Mouse (Mus musculus) myocyte (in vitro differentiated cells): ENCODE data around the gene Bdkrb2. TPM values are rescaled to one million over a fixed set of nuclear protein-coding genes. Genes with fewer than 3 reads are reported as not detected.

Experiments
- H3K27me3 ChIP-seq: one replicate; pipeline ENCODE4 v1.6.1; 2011; ENCODE audit not compliant: control insufficient read depth, insufficient read depth, insufficient read length
- H3K36me3 ChIP-seq: one replicate; pipeline ENCODE4 v1.6.1; 2011; ENCODE audit not compliant: control insufficient read depth, insufficient read depth
- H3K4me2 ChIP-seq: one replicate; pipeline ENCODE4 v1.6.1; 2011; ENCODE audit warnings: low read depth, control low read depth
- H3K4me3 ChIP-seq: one replicate; pipeline ENCODE4 v1.5.1; 2011; ENCODE audit warnings: mild to moderate bottlenecking, control low read depth, moderate library complexity
- H3K79me2 ChIP-seq: one replicate; pipeline ENCODE4 v1.6.1; 2011; ENCODE audit not compliant: control insufficient read depth, insufficient read depth
- H3ac ChIP-seq: one replicate; pipeline ENCODE4 v1.6.1; 2011; ENCODE audit not compliant: control insufficient read depth, insufficient read length
- CEBPB ChIP-seq: IDR thresholded peaks from 2 replicates; pipeline ENCODE4 v1.6.1; 2011; ENCODE audit warnings: mild to moderate bottlenecking, moderate library complexity; ENCODE audit not compliant: poor library complexity, insufficient read depth, severe bottlenecking
- E2F4 ChIP-seq: IDR thresholded peaks from one replicate; pipeline ENCODE4 v1.6.1; 2011; ENCODE audit warnings: mild to moderate bottlenecking, control low read depth, moderate library complexity; ENCODE audit not compliant: insufficient read depth
- MAX ChIP-seq: IDR thresholded peaks from one replicate; pipeline ENCODE4 v1.6.1; 2011; ENCODE audit warnings: low read depth, mild to moderate bottlenecking, control low read depth
- MYOD1 ChIP-seq, 3 experiments: IDR thresholded peaks; one replicate each; pipeline ENCODE4 v1.6.1; 2011; ENCODE audit warnings: control low read depth in 2 of 3, low read depth in 2 of 3, mild to moderate bottlenecking in 2 of 3, moderate library complexity in 1 of 3; ENCODE audit not compliant: insufficient read length in 2 of 3, control insufficient read depth in 1 of 3
- MYOG ChIP-seq, 3 experiments: IDR thresholded peaks; one replicate each; pipeline ENCODE4 v1.6.1; 2011; ENCODE audit warnings: control low read depth in 2 of 3, low read depth in 2 of 3, mild to moderate bottlenecking in 2 of 3; ENCODE audit not compliant: insufficient read length in 2 of 3, control insufficient read depth in 1 of 3, insufficient read depth in 1 of 3
- POLR2A ChIP-seq: IDR thresholded peaks from one replicate; pipeline ENCODE4 v1.6.1; 2011; ENCODE audit warnings: low read depth, mild to moderate bottlenecking, control low read depth, moderate library complexity; ENCODE audit not compliant: insufficient read length
- POLR2AphosphoS2 ChIP-seq: IDR thresholded peaks from one replicate; pipeline ENCODE4 v1.6.1; 2011; ENCODE audit warnings: low read depth, control low read depth; ENCODE audit not compliant: insufficient read length
- REST ChIP-seq: IDR thresholded peaks from one replicate; pipeline ENCODE4 v1.6.1; 2011; ENCODE audit warnings: mild to moderate bottlenecking, control low read depth, moderate library complexity; ENCODE audit not compliant: insufficient read depth, insufficient read length
- SRF ChIP-seq: IDR thresholded peaks from one replicate; pipeline ENCODE4 v1.6.1; 2011; ENCODE audit warnings: low read depth; ENCODE audit not compliant: control insufficient read depth, insufficient read length
- TCF12 ChIP-seq: IDR thresholded peaks from one replicate; pipeline ENCODE4 v1.6.1; 2011; ENCODE audit warnings: mild to moderate bottlenecking, control low read depth; ENCODE audit not compliant: poor library complexity, insufficient read depth, severe bottlenecking
- TCF3 ChIP-seq: IDR thresholded peaks from one replicate; pipeline ENCODE4 v1.6.1; 2011; ENCODE audit warnings: low read depth, control low read depth; ENCODE audit not compliant: insufficient read length
- USF1 ChIP-seq: IDR thresholded peaks from one replicate; pipeline ENCODE4 v1.6.1; 2011; ENCODE audit warnings: low read depth, mild to moderate bottlenecking, control low read depth, moderate library complexity
- polyA plus RNA-seq: library from polyadenylated mRNA; unstranded; fragments of >200 nt; fragmentation: generic; extraction: Trizol; gene quantifications from one replicate; pipeline ENCODE4 v1.2.1, GENCODE M21; 2012; ENCODE audit warnings: missing spikeins

Gene Bdkrb2
- polyA plus RNA-seq, 1 experiment: 2.2 TPM

DNA sequence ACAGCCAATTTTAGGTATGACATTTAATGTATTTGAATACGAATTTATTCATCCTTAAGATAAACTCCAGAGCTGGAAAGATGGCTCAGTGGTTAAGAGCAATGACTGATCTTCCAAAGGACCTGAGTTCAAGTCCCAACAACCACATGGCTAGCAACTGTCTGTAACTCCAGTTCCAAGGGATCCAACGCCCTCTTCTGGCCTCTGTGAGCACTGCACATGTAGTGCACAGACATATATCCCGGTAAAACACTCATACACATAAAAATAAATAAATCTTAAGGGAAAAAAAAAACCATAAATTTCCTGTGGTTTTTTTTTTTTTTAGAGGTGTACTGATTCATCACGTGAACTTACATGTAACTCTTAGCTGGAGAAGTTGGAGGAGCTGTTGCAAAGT, 74.5 kb downstream of the Bdkrb2 start:
- Histone ChIP-seq H3ac (no peak overlapping the region), H3K27me3 (no peaks in the 10 kb centered on the region), H3K4me2 (no peak overlapping the region), H3K36me3 (peaks cover 40% of the 10 kb centered on the region), H3K4me3 (no peak overlapping the region), H3K79me2 (no peaks in the 10 kb centered on the region)
- TF ChIP-seq SRF (no peak), TCF12 (no peak)

DNA sequence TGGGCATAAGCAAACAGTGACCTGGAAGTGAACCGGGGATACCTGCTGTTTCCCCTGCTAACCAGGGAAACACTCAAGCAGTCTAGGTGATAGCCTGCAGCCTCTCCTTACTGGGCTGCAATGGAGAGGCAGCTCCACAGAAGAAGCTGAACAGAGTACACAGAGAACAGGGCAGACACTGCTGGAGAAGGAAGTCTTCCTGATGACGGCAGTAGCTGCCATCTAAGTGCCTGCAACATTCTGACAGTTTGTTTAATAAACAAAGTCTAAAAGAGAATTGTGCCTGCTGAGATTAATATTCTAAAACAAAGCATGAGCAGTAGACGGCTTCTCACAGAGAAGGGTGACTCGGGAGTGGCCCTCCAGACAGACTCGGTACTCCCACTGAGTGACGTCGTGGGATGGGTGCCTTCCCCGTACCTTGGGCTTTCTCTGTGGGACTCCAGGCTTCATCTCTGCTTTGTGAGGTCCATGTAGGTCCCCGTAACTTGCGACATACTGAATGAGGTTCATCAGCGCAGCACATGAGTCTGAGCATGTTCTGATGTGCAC, 79.8 kb downstream of the Bdkrb2 start:
- no peak for TF ChIP-seq MYOG (IDR thresholded peaks at IDR 0.05; ENCODE audit: control insufficient read depth in 1 of 3, insufficient read depth in 1 of 3, insufficient read length in 2 of 3, low read depth in 2 of 3)
- no peak for TF ChIP-seq E2F4
- TF ChIP-seq MAX: no peak
- TF ChIP-seq POLR2AphosphoS2: no peak
- no peak for TF ChIP-seq TCF3
- no peak for TF ChIP-seq USF1
- TF ChIP-seq SRF: no peak
- TF ChIP-seq MYOD1 (IDR thresholded peaks at IDR 0.05; ENCODE audit: control insufficient read depth in 1 of 3, insufficient read length in 2 of 3, low read depth in 2 of 3): no peak
- no peak for TF ChIP-seq REST
- no peak for TF ChIP-seq POLR2A
- no peak for TF ChIP-seq TCF12
- TF ChIP-seq CEBPB: no peak
- no peaks in the 10 kb centered on the region for H3K27me3 ChIP-seq
- H3K4me2 ChIP-seq: no peak overlapping the region
- no peaks in the 10 kb centered on the region for H3K79me2 ChIP-seq
- no peak overlapping the region for H3ac ChIP-seq
- no peak overlapping the region for H3K4me3 ChIP-seq
- H3K36me3 ChIP-seq: peaks cover 45% of the 10 kb centered on the region

Other genes starting within 250 kb of the Bdkrb2 start
- gene Tunar, start 229.4 kb upstream of the Bdkrb2 start, polyA plus RNA-seq: not detected
- gene D430019H16Rik, start 109.4 kb upstream of the Bdkrb2 start, polyA plus RNA-seq: 0.02 TPM
- 1.00 TPM for gene Bdkrb1, start 39.9 kb downstream of the Bdkrb2 start, polyA plus RNA-seq
- 17.4 TPM for gene Gskip, start 121.6 kb downstream of the Bdkrb2 start, polyA plus RNA-seq
- gene Atg2b, start 122.0 kb downstream of the Bdkrb2 start, polyA plus RNA-seq: 20.0 TPM
- 0.02 TPM for gene Ak7, start 142.8 kb downstream of the Bdkrb2 start, polyA plus RNA-seq
- 78.6 TPM for gene Papola, start 221.5 kb downstream of the Bdkrb2 start, polyA plus RNA-seq